Comparison of ENCODE assay signal across 22 mouse cellular contexts in the genomic region with DNA sequence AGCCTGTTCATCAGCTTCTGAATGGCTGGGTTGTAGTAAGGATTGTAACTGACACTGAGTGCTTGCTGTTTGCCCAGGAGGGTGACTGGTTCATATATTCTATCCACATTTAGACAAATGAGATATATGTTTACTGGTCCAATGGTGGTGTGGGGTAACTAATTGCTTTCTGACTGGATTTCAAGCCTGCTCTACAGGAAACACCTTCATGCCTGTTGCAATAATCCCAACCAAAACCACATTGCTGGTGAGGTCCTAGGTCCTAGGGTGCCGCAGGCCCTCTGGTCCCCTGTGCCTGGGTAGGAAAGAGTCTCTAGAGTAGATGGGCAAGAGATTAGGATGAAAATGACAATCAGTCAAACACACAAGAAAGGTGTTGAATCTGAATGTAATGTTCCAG.
DNase-seq lines count a peak whose midpoint lies in the region; ATAC-seq and TF ChIP-seq lines count a peak whose summit lies in the region.
"Had no signal": no experiment of that assay in that cellular context is flagged by ENCODE, and none has a peak within 500 bp of the region (broad histone marks: within the 10 kb centered on the region; RNA-seq: fewer than 3 reads in every experiment).

No protein-coding gene starts in this region.

- no peak for TF ChIP-seq CTCF in bone marrow, adult 2 months (IDR thresholded peaks at IDR 0.05; ENCODE audit: control insufficient read depth, insufficient read depth, low read length)
- no peak for TF ChIP-seq CTCF in left cerebral cortex, adult 2 months (IDR thresholded peaks at IDR 0.05)

- H3K4me3 ChIP-seq in bone marrow, adult 2 months (replicated peaks; ENCODE audit: control insufficient read depth, low read depth, low read length), result no peak overlapping the region
- H3K4me3 ChIP-seq in left cerebral cortex, adult 2 months, result no peak overlapping the region
- H3K4me3 ChIP-seq: embryonic facial prominence, embryonic 12.5 days; embryonic facial prominence, embryonic 15.5 days; forebrain, embryonic 12.5 days; hindbrain, embryonic 10.5 days; hindbrain, embryonic 13.5 days had no signal

- 23% methylated on average over 1 of the region's 1 CpGs for WGBS in bone marrow, adult 2 months

- intact Hi-C loops in left cerebral cortex, adult 2 months (cut with DNase I), result no loop called here

- DNase-seq in 416B (ENCODE audit: low read depth), result peak; percentile 89
- DNase-seq in thymus, adult 18-20 months, result no peak
- no peak for DNase-seq in left cerebral cortex, adult 2 months (ENCODE audit: extremely low spot score in 1 of 2, low spot score in 2 of 2)
- DNase-seq in ovary, postnatal 10 days (ENCODE audit: low spot score), result no peak
- DNase-seq: adrenal gland, adult 8-10 months; adrenal gland, postnatal 25 days; cerebellum, adult 18-20 months; cerebellum, adult 9-10 months; cerebellum, postnatal 14 days; gastrocnemius, postnatal 10 days; gastrocnemius, postnatal 36 days had no signal

- peak; percentile 85 to 89 for ATAC-seq in hematopoietic stem cell, adult 5-6 weeks (replicated peaks in 1 of 2; ENCODE audit: insufficient read depth in 1 of 2, low FRiP score in 2 of 2, low TSS enrichment in 1 of 2, low read depth in 1 of 2, poor library complexity in 2 of 2, severe bottlenecking in 2 of 2)
- ATAC-seq: activated CD4-positive, CD25-positive, alpha-beta regulatory T cell, adult 4 months; forebrain, embryonic 16.5 days; hindbrain, embryonic 16.5 days; inflammation-experienced regulatory T-cells, adult 6 months had no signal

- peak overlapping the region; percentile 37; the same call in 1 of the 2 replicates for H3K27ac ChIP-seq in bone marrow, adult 2 months (ENCODE audit: control insufficient read depth, insufficient read depth, low read depth, low read length, poor library complexity)
- H3K27ac ChIP-seq in left cerebral cortex, adult 2 months, result no peak overlapping the region
- H3K27ac ChIP-seq: embryonic facial prominence, embryonic 12.5 days; embryonic facial prominence, embryonic 15.5 days; forebrain, embryonic 12.5 days; hindbrain, embryonic 10.5 days; hindbrain, embryonic 13.5 days had no signal

- no peak for TF ChIP-seq POLR2A in bone marrow, adult 2 months (IDR thresholded peaks at IDR 0.05; ENCODE audit: borderline replicate concordance, control insufficient read depth, low read depth, low read length)

- peaks cover 6% of the 10 kb centered on the region; the same call in 1 of the 2 replicates for H3K4me1 ChIP-seq in bone marrow, adult 2 months (ENCODE audit: control insufficient read depth, insufficient read depth, low read length)
